Mouse (Mus musculus) neural tube, embryonic 14.5 days (tissue): ENCODE results near the gene Fnbp1l. TPM values are rescaled to one million over a fixed set of nuclear protein-coding genes. Genes with fewer than 3 reads are reported as not detected.

ENCODE experiments used
- ATAC-seq: fragments of 200-750 bp; cut with Nextera tagmentation; 2 replicates; pipeline ENCODE4 v1.8.0; 2017; ENCODE audit warnings: low read depth, mild to moderate bottlenecking, moderate TSS enrichment, moderate library complexity
- H3K27ac ChIP-seq: fragments of 300-500 bp; sonication (generic); 2 replicates; pipeline ENCODE4 v1.5.1; 2014; ENCODE audit warnings: low read depth, mild to moderate bottlenecking, control low read depth, low read length, moderate library complexity, mixed read lengths
- H3K27me3 ChIP-seq: fragments of 300-500 bp; sonication (generic); 2 replicates; pipeline ENCODE4 v1.6.1; 2014; ENCODE audit warnings: low read length; ENCODE audit not compliant: control insufficient read depth, insufficient read depth
- H3K36me3 ChIP-seq: fragments of 300-500 bp; sonication (generic); 2 replicates; pipeline ENCODE4 v1.6.1; 2014; ENCODE audit warnings: low read length, mixed read lengths; ENCODE audit not compliant: control insufficient read depth, insufficient read depth
- H3K4me1 ChIP-seq: fragments of 300-500 bp; sonication (generic); 2 replicates; pipeline ENCODE4 v1.6.1; 2014; ENCODE audit warnings: low read length; ENCODE audit not compliant: control insufficient read depth, insufficient read depth
- H3K4me2 ChIP-seq: fragments of 300-500 bp; sonication (generic); 2 replicates; pipeline ENCODE4 v1.6.1; 2014; ENCODE audit warnings: mild to moderate bottlenecking, low read depth, low read length, control low read depth
- H3K4me3 ChIP-seq: fragments of 300-500 bp; sonication (generic); 2 replicates; pipeline ENCODE4 v1.5.1; 2014; ENCODE audit warnings: low read depth, low read length, control low read depth, mixed read lengths
- H3K9ac ChIP-seq: fragments of 300-500 bp; sonication (generic); replicated peaks from 2 replicates; pipeline ENCODE4 v1.6.1; 2014; ENCODE audit warnings: low read depth, mild to moderate bottlenecking, control low read depth, low read length, mixed read lengths
- H3K9me3 ChIP-seq: fragments of 300-500 bp; sonication (generic); 2 replicates; pipeline ENCODE4 v1.6.1; 2016; ENCODE audit warnings: low read length; ENCODE audit not compliant: control insufficient read depth
- WGBS: fragments of 180-500 bp; shearing (Covaris S2); extraction: QIAGEN DNeasy Blood & Tissue Kit; methylation state at CpG from one replicate; pipeline ENCODE4 v1.1.7; 2014; 5-methylcytosine and 5-hydroxymethylcytosine counted together
- polyA plus RNA-seq: library from polyadenylated mRNA; unstranded; fragments of >200 nt; fragmentation: Nextera tagmentation; extraction: Ambion mirVana; gene quantifications from 2 replicates; pipeline ENCODE4 v1.2.1, GENCODE M21; 2014

Gene Fnbp1l
- polyA plus RNA-seq, 1 experiment from 2014 or later: 214 TPM

DNA sequence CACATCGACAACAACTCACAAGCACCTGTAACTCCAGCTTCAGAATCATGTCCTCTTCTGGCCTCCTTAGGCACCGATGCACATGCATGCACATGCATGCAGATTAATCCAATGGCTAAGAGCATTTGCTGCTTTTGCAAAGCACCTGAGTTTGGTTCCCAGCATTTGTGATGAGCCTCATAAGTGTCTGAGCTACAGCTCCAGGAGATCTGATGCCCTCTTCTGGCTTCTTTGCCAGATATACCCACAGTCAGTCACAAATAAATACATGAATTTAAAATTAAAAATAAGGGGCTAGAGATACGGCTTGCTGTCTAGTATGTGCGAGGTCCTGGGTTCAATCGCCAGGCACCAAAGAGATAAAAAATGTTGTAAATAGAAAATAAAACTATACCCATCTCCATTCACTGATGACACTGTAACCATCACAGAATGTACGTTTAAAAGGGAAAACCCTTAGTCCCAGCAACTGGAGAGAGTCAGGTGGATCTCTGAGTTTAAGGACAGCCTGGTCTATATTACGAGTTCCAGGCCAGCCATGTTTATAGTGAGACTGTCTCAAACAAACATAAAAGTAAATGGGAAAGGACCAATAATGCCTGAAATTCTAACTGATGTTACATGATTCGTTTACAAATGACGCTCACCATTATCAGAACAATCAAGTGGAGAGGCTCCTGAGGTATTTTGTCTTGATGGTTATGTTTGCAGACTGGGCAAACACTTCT, 1.7 kb downstream of the Fnbp1l start:
- no peaks in the 10 kb centered on the region for H3K36me3 ChIP-seq
- ATAC-seq: no peak
- H3K9me3 ChIP-seq: no peaks in the 10 kb centered on the region
- H3K27ac ChIP-seq: peak overlapping the region; percentile 99
- H3K4me1 ChIP-seq: peaks cover 18% of the 10 kb centered on the region
- peaks cover 5% of the 10 kb centered on the region; the same call in 1 of the 2 replicates for H3K27me3 ChIP-seq
- peak overlapping the region; percentile 99 for H3K9ac ChIP-seq
- WGBS: 39% methylated on average over 9 of the region's 9 CpGs
- peak overlapping the region; percentile 98 for H3K4me3 ChIP-seq
- H3K4me2 ChIP-seq: peak overlapping the region; percentile 51

DNA sequence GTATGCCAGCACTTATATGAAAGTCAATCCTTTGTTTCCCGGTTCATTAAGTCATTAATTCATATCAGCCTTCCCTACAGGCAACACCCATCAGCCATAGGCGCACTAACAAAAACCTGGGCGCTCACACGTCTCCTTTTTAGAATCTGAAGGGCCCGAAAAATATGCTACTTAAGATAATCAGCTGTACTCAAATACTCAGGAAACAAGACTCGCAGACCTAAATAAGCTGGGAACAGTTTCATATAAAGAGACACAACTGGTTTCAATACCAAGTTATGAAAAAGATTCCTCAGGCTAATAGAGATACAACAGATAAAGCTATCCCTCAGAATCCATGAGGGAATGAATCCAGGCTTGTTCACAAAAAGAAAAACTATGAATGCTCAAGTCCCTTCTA, 7.0 kb downstream of the Fnbp1l start:
- H3K4me1 ChIP-seq: peaks cover 22% of the 10 kb centered on the region

DNA sequence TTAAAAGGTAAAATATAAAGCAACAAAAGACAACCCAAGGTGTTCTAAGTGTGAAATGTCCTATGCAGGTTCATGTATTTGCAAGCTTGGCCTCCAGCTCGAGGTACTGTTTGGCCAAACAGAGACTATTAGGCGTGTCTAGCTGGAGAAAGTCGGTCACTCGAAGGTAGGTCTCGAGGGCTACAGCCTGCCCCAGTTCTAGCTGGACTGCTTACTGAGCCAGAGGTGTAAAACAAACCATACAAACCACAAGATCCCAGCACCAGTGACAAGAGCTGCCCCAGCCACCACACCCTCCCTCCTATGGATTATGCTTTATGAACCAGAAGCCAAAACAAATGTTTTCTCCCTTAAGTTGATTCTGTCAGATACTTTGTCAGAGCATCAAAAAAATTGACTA, 7.8 kb downstream of the Fnbp1l start:
- 84% methylated on average over 5 of the region's 5 CpGs for WGBS
- Histone ChIP-seq H3K4me1 (peaks cover 19% of the 10 kb centered on the region), H3K4me2 (no peak overlapping the region), H3K9ac (no peak overlapping the region), H3K27ac (no peak overlapping the region), H3K36me3 (no peaks in the 10 kb centered on the region), H3K4me3 (no peak overlapping the region), H3K9me3 (no peaks in the 10 kb centered on the region), H3K27me3 (no peaks in the 10 kb centered on the region)
- no peak for ATAC-seq

More for the DNA sequence above, 7.0 kb downstream of the Fnbp1l start:
- 83% methylated on average over 6 of the region's 6 CpGs for WGBS
- H3K36me3 ChIP-seq: no peaks in the 10 kb centered on the region
- H3K27ac ChIP-seq: no peak overlapping the region
- no peak for ATAC-seq
- no peaks in the 10 kb centered on the region for H3K9me3 ChIP-seq
- H3K4me3 ChIP-seq: no peak overlapping the region
- H3K9ac ChIP-seq: no peak overlapping the region
- no peaks in the 10 kb centered on the region for H3K27me3 ChIP-seq
- no peak overlapping the region for H3K4me2 ChIP-seq

DNA sequence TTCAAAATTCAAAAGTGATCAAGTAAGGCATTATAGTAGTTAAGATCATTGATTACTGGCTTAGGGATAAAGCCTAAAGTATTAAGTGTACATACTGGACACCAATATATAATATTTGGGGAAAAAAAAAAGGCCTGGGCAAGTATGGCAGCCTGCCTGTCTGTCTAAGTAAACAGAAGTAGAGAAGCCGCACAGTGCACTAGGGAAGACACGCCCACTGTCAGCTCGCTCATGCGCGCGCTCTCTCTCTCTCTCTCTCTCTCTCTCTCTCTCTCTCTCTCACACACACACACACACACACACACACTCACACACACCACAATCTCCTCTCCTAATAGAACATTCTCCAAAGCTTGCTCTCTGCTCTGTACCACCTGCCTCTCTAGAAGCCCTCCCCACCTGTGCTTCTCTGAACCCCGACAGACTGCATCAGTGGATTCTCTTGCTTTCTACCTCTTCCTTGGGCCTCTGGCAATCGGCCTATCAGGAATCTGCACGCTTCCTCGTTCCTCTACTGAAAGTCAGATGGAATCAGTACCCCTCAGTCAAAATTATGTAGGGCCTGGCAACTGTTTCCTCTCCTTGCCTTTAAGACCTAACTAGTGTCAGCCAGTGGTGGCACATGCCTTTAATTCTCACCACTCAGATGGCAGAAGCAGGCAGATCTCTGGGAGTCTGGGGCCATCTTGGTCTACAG, 13.3 kb downstream of the Fnbp1l start:
- Histone ChIP-seq H3K36me3 (no peaks in the 10 kb centered on the region), H3K27me3 (no peaks in the 10 kb centered on the region), H3K4me1 (peaks cover 3% of the 10 kb centered on the region; the same call in 1 of the 2 replicates), H3K4me3 (no peak overlapping the region), H3K4me2 (no peak overlapping the region), H3K27ac (no peak overlapping the region), H3K9ac (no peak overlapping the region), H3K9me3 (no peaks in the 10 kb centered on the region)
- no peak for ATAC-seq
- 89% methylated on average over 10 of the region's 10 CpGs for WGBS

DNA sequence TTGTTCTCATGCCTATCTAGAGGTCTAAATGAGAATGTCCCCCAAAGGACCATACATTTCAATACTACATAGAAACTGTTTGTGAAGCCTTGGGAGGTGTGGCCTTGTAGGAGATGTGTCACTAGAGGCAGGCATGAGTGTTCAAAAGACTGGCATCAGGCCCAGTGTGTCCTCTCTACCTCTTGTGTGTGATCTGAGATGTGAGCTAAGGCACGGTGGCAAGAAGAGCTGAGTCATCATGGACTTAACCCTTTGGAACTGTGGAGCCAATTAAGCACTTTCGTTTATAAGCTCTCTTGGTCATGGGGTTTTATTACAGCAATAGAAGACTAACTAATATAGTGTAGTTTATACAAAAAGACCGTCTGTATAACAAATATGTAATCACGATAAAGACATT, 16.3 kb downstream of the Fnbp1l start:
- no peak overlapping the region for H3K27ac ChIP-seq
- H3K9me3 ChIP-seq: no peaks in the 10 kb centered on the region
- no peak overlapping the region for H3K4me3 ChIP-seq
- peaks cover 7% of the 10 kb centered on the region for H3K4me1 ChIP-seq
- ATAC-seq: no peak
- no peak overlapping the region for H3K4me2 ChIP-seq
- H3K27me3 ChIP-seq: no peaks in the 10 kb centered on the region
- WGBS: 71% methylated on average over 4 of the region's 4 CpGs
- H3K9ac ChIP-seq: no peak overlapping the region
- H3K36me3 ChIP-seq: no peaks in the 10 kb centered on the region

DNA sequence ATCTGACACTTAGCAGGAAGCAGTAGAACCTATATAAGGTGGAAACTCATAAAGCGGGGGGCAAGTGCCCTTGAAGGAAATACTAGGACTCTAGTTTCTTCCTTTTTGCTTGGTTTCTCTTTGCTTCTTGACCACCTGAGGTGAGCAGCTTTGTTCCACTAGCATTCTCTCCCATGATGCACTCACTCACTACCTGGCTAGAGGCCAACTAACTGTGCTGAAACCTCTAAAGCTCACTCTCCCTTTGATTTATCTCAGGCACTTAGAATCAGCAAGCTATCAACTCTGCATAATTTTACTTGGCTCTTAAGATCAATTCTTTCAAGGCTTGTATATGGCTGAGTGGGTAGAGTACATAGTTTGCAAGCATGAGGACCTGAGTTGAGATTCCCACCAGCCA, 17.1 kb downstream of the Fnbp1l start:
- no peaks in the 10 kb centered on the region for H3K9me3 ChIP-seq
- no peak overlapping the region for H3K4me3 ChIP-seq
- no peak overlapping the region for H3K9ac ChIP-seq
- WGBS: 94% methylated on average over 1 of the region's 1 CpGs
- no peak for ATAC-seq
- no peak overlapping the region for H3K27ac ChIP-seq
- H3K4me2 ChIP-seq: no peak overlapping the region
- H3K36me3 ChIP-seq: no peaks in the 10 kb centered on the region
- no peaks in the 10 kb centered on the region for H3K27me3 ChIP-seq
- H3K4me1 ChIP-seq: peaks cover 7% of the 10 kb centered on the region

DNA sequence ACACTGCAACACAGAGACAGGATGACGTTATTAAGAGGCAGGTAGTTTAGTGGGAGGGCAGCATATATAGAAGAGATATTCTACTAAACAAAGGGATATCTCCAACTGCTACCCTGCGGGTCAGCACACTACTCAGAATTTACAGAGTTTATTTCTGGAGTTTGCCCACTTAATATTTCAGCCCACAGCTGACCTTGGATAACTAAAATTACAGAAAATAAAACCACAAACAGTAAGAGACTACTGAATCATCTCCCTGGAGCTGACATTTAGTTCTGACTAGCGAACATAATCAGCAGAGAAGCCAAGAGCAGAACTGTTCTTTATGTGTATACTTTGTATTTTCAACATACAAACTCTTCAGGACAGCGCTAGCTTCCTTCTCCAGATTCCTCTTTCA, 20.2 kb downstream of the Fnbp1l start:
- 88% methylated on average over 4 of the region's 4 CpGs for WGBS
- Histone ChIP-seq H3K36me3 (no peaks in the 10 kb centered on the region), H3K27ac (no peak overlapping the region), H3K9ac (no peak overlapping the region), H3K4me1 (peaks cover 7% of the 10 kb centered on the region), H3K27me3 (no peaks in the 10 kb centered on the region), H3K4me3 (no peak overlapping the region), H3K4me2 (no peak overlapping the region), H3K9me3 (no peaks in the 10 kb centered on the region)
- no peak for ATAC-seq

DNA sequence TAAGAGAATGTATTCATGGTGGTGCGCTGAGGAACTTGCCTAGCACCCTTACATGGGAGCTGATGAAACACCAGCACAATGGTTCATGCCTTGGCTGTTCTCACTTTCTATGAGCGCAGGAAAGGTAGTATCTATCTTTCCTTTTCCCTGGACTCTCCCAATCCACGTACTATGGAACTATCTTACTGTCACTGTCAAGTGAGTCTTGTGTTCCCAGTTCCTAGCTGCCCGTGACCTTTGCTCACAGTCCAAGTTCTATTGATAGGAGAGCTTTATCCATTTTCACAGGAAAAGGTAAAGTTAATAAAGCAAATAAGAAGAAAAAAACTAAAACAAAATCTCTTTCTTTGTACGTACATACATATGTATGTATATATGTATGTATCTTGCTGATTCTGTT, 28.7 kb downstream of the Fnbp1l start:
- Histone ChIP-seq H3K27ac (no peak overlapping the region), H3K27me3 (no peaks in the 10 kb centered on the region), H3K4me1 (0 out of 2 replicates have a peak, but pooled peaks cover 4% of the 10 kb centered on the region), H3K4me3 (no peak overlapping the region), H3K4me2 (no peak overlapping the region), H3K36me3 (no peaks in the 10 kb centered on the region; the same call in 1 of the 2 replicates), H3K9ac (no peak overlapping the region), H3K9me3 (no peaks in the 10 kb centered on the region)
- WGBS: 92% methylated on average over 5 of the region's 5 CpGs
- no peak for ATAC-seq

DNA sequence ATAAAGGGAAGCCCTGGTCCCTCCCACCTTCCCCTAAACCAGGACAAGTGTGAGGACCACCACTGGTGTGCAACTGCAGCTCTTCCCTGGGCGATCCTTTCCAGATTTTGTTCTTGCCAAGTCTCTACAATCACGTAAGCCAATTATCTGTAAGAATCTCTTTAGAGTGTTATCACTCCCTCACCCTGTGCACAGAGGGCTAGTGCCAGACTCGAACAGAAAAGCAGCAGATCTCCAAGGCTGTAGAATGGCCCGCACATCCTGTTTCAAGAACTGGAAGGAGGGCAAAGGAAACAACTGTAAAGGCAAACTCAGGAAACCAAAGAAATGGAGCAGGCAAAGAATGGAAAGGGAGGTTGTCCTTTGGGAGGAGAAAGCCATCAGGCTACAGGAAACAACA, 29.2 kb downstream of the Fnbp1l start:
- H3K36me3 ChIP-seq: no peaks in the 10 kb centered on the region; the same call in 1 of the 2 replicates
- H3K9ac ChIP-seq: no peak overlapping the region
- WGBS: 76% methylated on average over 4 of the region's 4 CpGs
- H3K9me3 ChIP-seq: no peaks in the 10 kb centered on the region
- no peak overlapping the region for H3K4me2 ChIP-seq
- H3K4me1 ChIP-seq: 0 out of 2 replicates have a peak, but pooled peaks cover 4% of the 10 kb centered on the region
- H3K27me3 ChIP-seq: no peaks in the 10 kb centered on the region
- H3K4me3 ChIP-seq: no peak overlapping the region
- no peak overlapping the region for H3K27ac ChIP-seq
- ATAC-seq: no peak
